Mouse (Mus musculus) MEL (cell line): ENCODE results near the gene Pnpla5.

ENCODE experiments used
- BHLHE40 ChIP-seq: IDR thresholded peaks from 2 replicates; pipeline ENCODE4 v1.6.1; 2012; ENCODE audit warnings: low read depth, mild to moderate bottlenecking, inconsistent platforms, low read length, improper control_type of control experiment, borderline replicate concordance
- CHD1 ChIP-seq: IDR thresholded peaks from 2 replicates; pipeline ENCODE4 v1.6.1; 2012; ENCODE audit warnings: low read depth, mild to moderate bottlenecking, inconsistent platforms, low read length, improper control_type of control experiment
- CHD2 ChIP-seq: IDR thresholded peaks from 2 replicates; pipeline ENCODE4 v1.6.1; 2011; ENCODE audit warnings: low read length, improper control_type of control experiment
- CTCF ChIP-seq, 3 experiments: IDR thresholded peaks in 2 of 3; conservative IDR thresholded peaks in 1 of 3; 2 replicates each; pipeline ENCODE4 v1.5.1; 2011 to 2012; ENCODE audit warnings: low read length in 3 of 3, low read depth in 2 of 3, mild to moderate bottlenecking in 2 of 3, improper control_type of control experiment in 1 of 3, inconsistent platforms in 1 of 3, mixed read lengths in 1 of 3, moderate library complexity in 1 of 3; ENCODE audit not compliant: control insufficient read depth in 1 of 3, insufficient read depth in 1 of 3, poor library complexity in 1 of 3, severe bottlenecking in 1 of 3
- JUND ChIP-seq: IDR thresholded peaks from 2 replicates; pipeline ENCODE4 v1.6.1; 2011; ENCODE audit warnings: low read depth, mild to moderate bottlenecking, improper control_type of control experiment, low read length
- MAZ ChIP-seq: IDR thresholded peaks from 2 replicates; pipeline ENCODE4 v1.6.1; 2012; ENCODE audit warnings: low read depth, mild to moderate bottlenecking, inconsistent platforms, low read length, improper control_type of control experiment
- MEF2A ChIP-seq: IDR thresholded peaks from 2 replicates; pipeline ENCODE4 v1.6.1; 2014; ENCODE audit warnings: low read depth, mild to moderate bottlenecking, inconsistent platforms, low read length, improper control_type of control experiment; ENCODE audit not compliant: poor library complexity, insufficient replicate concordance, severe bottlenecking; ENCODE audit errors: extremely low read depth
- MYC ChIP-seq: IDR thresholded peaks from 2 replicates; pipeline ENCODE4 v1.6.1; 2011; ENCODE audit warnings: low read depth, mild to moderate bottlenecking, low read length, improper control_type of control experiment, moderate library complexity
- POLR2A ChIP-seq, 2 experiments: IDR thresholded peaks; 2 replicates each; pipeline ENCODE4 v1.6.1; 2011 to 2012; ENCODE audit warnings: low read length in 2 of 2, mild to moderate bottlenecking in 2 of 2, control low read depth in 1 of 2, improper control_type of control experiment in 1 of 2, low read depth in 1 of 2, moderate library complexity in 1 of 2; ENCODE audit not compliant: control insufficient read depth in 1 of 2, insufficient read depth in 1 of 2, poor library complexity in 1 of 2
- POLR2AphosphoS2 ChIP-seq: IDR thresholded peaks from 2 replicates; pipeline ENCODE4 v1.6.1; 2011; ENCODE audit warnings: low read length, improper control_type of control experiment
- TBP ChIP-seq: IDR thresholded peaks from 2 replicates; pipeline ENCODE4 v1.8.0; 2011; ENCODE audit warnings: low read depth, low read length, improper control_type of control experiment
- TCF12 ChIP-seq: IDR thresholded peaks from 2 replicates; pipeline ENCODE4 v1.6.1; 2014; ENCODE audit warnings: low read depth, mild to moderate bottlenecking, inconsistent platforms, low read length, improper control_type of control experiment, moderate library complexity
- USF2 ChIP-seq, 2 experiments: IDR thresholded peaks; 2 replicates each; pipeline ENCODE4 v1.6.1; 2011 to 2012; ENCODE audit warnings: improper control_type of control experiment in 2 of 2, low read length in 2 of 2, borderline replicate concordance in 1 of 2, inconsistent platforms in 1 of 2, low read depth in 1 of 2, mild to moderate bottlenecking in 1 of 2; ENCODE audit not compliant: insufficient read depth in 1 of 2
- ZC3H11A ChIP-seq: IDR thresholded peaks from 2 replicates; pipeline ENCODE4 v1.6.1; 2012; ENCODE audit warnings: low read depth, mild to moderate bottlenecking, inconsistent platforms, low read length, improper control_type of control experiment

GRCm38 (mm10) chr15:84120612-84121011 lies 2.4 kb downstream of the Pnpla5 start:
- TF ChIP-seq MYC, result no peak
- TF ChIP-seq CHD1, result no peak
- TF ChIP-seq BHLHE40, result no peak
- no peak for TF ChIP-seq POLR2A (IDR thresholded peaks at IDR 0.05; ENCODE audit: control insufficient read depth in 1 of 2, insufficient read depth in 1 of 2, low read depth in 1 of 2, low read length in 2 of 2, poor library complexity in 1 of 2)
- no peak for TF ChIP-seq TCF12
- no peak for TF ChIP-seq MEF2A
- TF ChIP-seq JUND, result no peak
- TF ChIP-seq USF2 (IDR thresholded peaks at IDR 0.05; ENCODE audit: borderline replicate concordance in 1 of 2, insufficient read depth in 1 of 2, low read depth in 1 of 2, low read length in 2 of 2), result no peak
- TF ChIP-seq TBP, result no peak
- TF ChIP-seq ZC3H11A, result no peak
- no peak for TF ChIP-seq MAZ
- TF ChIP-seq CTCF (IDR thresholded peaks at IDR 0.05 in 2 of 3, conservative IDR thresholded peaks at IDR 0.05 in 1 of 3; ENCODE audit: control insufficient read depth in 1 of 3, insufficient read depth in 1 of 3, low read depth in 2 of 3, low read length in 3 of 3, poor library complexity in 1 of 3, severe bottlenecking in 1 of 3), result no peak
- no peak for TF ChIP-seq POLR2AphosphoS2
- no peak for TF ChIP-seq CHD2
